Mouse (Mus musculus) erythroblast, embryonic 14.5 days (primary cell): Measurements from ENCODE around the gene Cbx2. TPM values are rescaled to one million over a fixed set of nuclear protein-coding genes. Genes with fewer than 3 reads are reported as not detected.

Experiments used
- H3K27me3 ChIP-seq: 2 replicates; pipeline ENCODE4 v1.6.1; 2012; ENCODE audit warnings: inconsistent platforms; ENCODE audit not compliant: control insufficient read depth
- H3K36me3 ChIP-seq: 2 replicates; pipeline ENCODE4 v1.6.1; 2012; ENCODE audit warnings: mild to moderate bottlenecking, inconsistent platforms; ENCODE audit not compliant: control insufficient read depth
- H3K4me1 ChIP-seq: 2 replicates; pipeline ENCODE4 v1.6.1; 2012; ENCODE audit warnings: inconsistent platforms; ENCODE audit not compliant: control insufficient read depth
- H3K4me3 ChIP-seq: replicated peaks from 2 replicates; pipeline ENCODE3; 2012; ENCODE audit warnings: moderate library complexity, mild to moderate bottlenecking, inconsistent platforms
- H3K9me3 ChIP-seq: 2 replicates; pipeline ENCODE4 v1.6.1; 2012; ENCODE audit warnings: low read length, inconsistent platforms, mixed read lengths; ENCODE audit not compliant: control insufficient read depth
- GATA1 ChIP-seq: IDR thresholded peaks from 2 replicates; pipeline ENCODE4 v1.6.1; 2012; ENCODE audit warnings: low read length, inconsistent platforms, mixed read lengths
- TAL1 ChIP-seq: IDR thresholded peaks from 3 replicates; pipeline ENCODE4 v1.6.1; 2012; ENCODE audit warnings: low read length, inconsistent platforms, mixed read lengths
- polyA plus RNA-seq: library from polyadenylated mRNA; stranded (reverse); fragments of >175 nt; gene quantifications from 2 replicates; pipeline ENCODE4 v1.2.3, GENCODE M21; 2012

Gene Cbx2
- polyA plus RNA-seq, 1 experiment = 0.09 TPM

GRCm38 (mm10) chr11:118992781-118993180 is 30.0 kb upstream of the Cbx2 start:
- H3K27me3 ChIP-seq = peaks cover 2% of the 10 kb centered on the region; the same call in 1 of the 2 replicates
- H3K36me3 ChIP-seq = no peaks in the 10 kb centered on the region
- TF ChIP-seq TAL1 (no peak), GATA1 (no peak)
- no peaks in the 10 kb centered on the region for H3K4me1 ChIP-seq
- H3K4me3 ChIP-seq = no peak overlapping the region
- no peaks in the 10 kb centered on the region for H3K9me3 ChIP-seq

DNA sequence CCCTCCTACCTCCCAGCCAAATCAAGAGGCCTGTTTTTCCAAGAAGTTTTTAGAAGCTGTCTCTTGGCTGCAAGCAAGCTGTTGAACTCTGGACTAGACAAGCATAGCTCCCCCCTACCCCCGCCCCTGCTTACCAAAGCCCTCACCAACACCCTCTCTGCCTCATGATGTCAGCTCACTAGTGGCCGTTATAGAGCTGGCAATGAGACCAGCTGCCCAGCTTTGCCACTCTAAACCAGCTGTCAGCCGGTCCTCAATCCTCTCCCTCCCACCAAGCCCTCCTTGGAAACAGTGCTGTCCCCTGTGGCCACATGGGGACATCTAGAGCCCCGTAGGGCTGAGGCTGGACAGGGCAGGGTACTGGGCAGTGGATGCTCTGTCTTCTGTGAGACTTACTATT is 27.3 kb upstream of the Cbx2 start:
- Histone ChIP-seq H3K27me3 (peaks cover 22% of the 10 kb centered on the region), H3K4me3 (no peak overlapping the region), H3K4me1 (no peaks in the 10 kb centered on the region), H3K36me3 (no peaks in the 10 kb centered on the region), H3K9me3 (no peaks in the 10 kb centered on the region)
- TF ChIP-seq TAL1 (no peak), GATA1 (no peak)

GRCm38 (mm10) chr11:118997182-118997581 is 25.6 kb upstream of the Cbx2 start:
- Histone ChIP-seq H3K27me3 (peaks cover 20% of the 10 kb centered on the region), H3K9me3 (no peaks in the 10 kb centered on the region)

GRCm38 (mm10) chr11:118998540-118999265 is 24.1 kb upstream of the Cbx2 start:
- Histone ChIP-seq H3K36me3 (no peaks in the 10 kb centered on the region), H3K27me3 (peaks cover 20% of the 10 kb centered on the region), H3K4me3 (no peak overlapping the region), H3K9me3 (no peaks in the 10 kb centered on the region), H3K4me1 (no peaks in the 10 kb centered on the region)
- no peak for TF ChIP-seq GATA1
- TF ChIP-seq TAL1 = no peak

More at GRCm38 (mm10) chr11:118997182-118997581, 25.6 kb upstream of the Cbx2 start:
- Histone ChIP-seq H3K4me3 (no peak overlapping the region), H3K4me1 (no peaks in the 10 kb centered on the region), H3K36me3 (no peaks in the 10 kb centered on the region)
- no peak for TF ChIP-seq GATA1

- Histone ChIP-seq H3K27me3 (peaks cover 20% of the 10 kb centered on the region), H3K36me3 (no peaks in the 10 kb centered on the region), H3K4me1 (no peaks in the 10 kb centered on the region), H3K9me3 (no peaks in the 10 kb centered on the region), H3K4me3 (no peak overlapping the region)
- no peak for TF ChIP-seq GATA1
- TF ChIP-seq TAL1 = no peak
Measured at GRCm38 (mm10) chr11:118999361-118999804, 23.4 kb upstream of the Cbx2 start.

GRCm38 (mm10) chr11:119000877-119001276 is 21.9 kb upstream of the Cbx2 start:
- Histone ChIP-seq H3K27me3 (peaks cover 20% of the 10 kb centered on the region), H3K9me3 (no peaks in the 10 kb centered on the region), H3K4me3 (no peak overlapping the region), H3K4me1 (no peaks in the 10 kb centered on the region), H3K36me3 (no peaks in the 10 kb centered on the region)
- TF ChIP-seq GATA1 (no peak), TAL1 (no peak)

GRCm38 (mm10) chr11:119001493-119002128 is 21.2 kb upstream of the Cbx2 start:
- H3K27me3 ChIP-seq = peaks cover 20% of the 10 kb centered on the region
- H3K36me3 ChIP-seq = no peaks in the 10 kb centered on the region
- no peaks in the 10 kb centered on the region for H3K9me3 ChIP-seq
- no peaks in the 10 kb centered on the region for H3K4me1 ChIP-seq
- H3K4me3 ChIP-seq = no peak overlapping the region
- TF ChIP-seq TAL1 = no peak
- no peak for TF ChIP-seq GATA1

DNA sequence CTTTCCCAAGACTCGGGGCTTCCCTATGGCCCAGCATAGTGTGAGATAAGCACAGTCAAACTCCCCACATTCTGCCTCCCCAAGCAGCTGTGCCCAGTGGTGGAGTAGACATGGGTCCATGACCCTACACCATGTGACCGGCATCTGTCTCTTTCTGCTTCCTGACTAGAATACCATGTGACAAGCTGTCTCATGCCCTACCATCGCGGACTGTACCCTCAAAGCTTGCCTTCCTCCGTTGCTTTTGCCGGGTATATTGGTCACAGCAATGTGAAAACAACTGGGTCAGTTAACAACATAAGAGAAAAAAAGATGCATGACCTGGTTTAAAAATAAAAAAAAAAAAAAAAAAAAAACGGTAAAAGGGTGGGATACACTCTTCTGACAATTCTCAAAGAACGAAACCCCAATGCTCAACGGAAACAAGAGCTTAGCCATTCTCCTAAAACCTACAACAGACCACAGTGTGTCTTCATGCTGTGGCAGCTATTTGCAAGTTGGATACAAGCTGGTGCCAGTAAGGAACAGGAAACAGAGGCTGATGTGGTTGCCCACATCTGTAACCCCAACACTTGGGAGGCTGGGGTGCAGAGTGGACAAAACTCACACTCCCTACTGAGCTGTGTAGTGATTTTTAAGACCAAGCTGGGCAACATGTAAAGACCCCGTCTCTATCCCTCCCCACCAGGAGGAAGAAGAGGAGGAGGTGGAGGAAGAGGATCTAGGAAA is 17.1 kb upstream of the Cbx2 start:
- Histone ChIP-seq H3K36me3 (no peaks in the 10 kb centered on the region), H3K27me3 (peaks cover 5% of the 10 kb centered on the region), H3K4me3 (no peak overlapping the region), H3K9me3 (no peaks in the 10 kb centered on the region), H3K4me1 (0 out of 2 replicates have a peak, but pooled peaks cover 3% of the 10 kb centered on the region)
- TF ChIP-seq GATA1 (no peak), TAL1 (no peak)

- Histone ChIP-seq H3K9me3 (no peaks in the 10 kb centered on the region), H3K36me3 (no peaks in the 10 kb centered on the region), H3K27me3 (peaks cover 5% of the 10 kb centered on the region), H3K4me3 (no peak overlapping the region), H3K4me1 (0 out of 2 replicates have a peak, but pooled peaks cover 3% of the 10 kb centered on the region)
- TF ChIP-seq GATA1 (no peak), TAL1 (no peak)
Measured at GRCm38 (mm10) chr11:119006462-119006861, 16.3 kb upstream of the Cbx2 start.
